Mouse (Mus musculus) kidney, adult 2 months (tissue): ENCODE results near the gene BC107364. TPM values are rescaled to one million over a fixed set of nuclear protein-coding genes. Genes with fewer than 3 reads are reported as not detected.
A peak's percentile ranks its signal among the peaks of the same experiment; 100 is the strongest.
"Not testable (repeated sequence)": the region's sequence is repeated elsewhere in the genome, so short reads cannot be mapped to it uniquely, and the experiment has no call there.

Source experiments
- DNase-seq: peaks from one replicate; pipeline ENCODE4 v3.0.0; 2021
- H3K27ac ChIP-seq: fragments of 200-500 bp; 2 replicates; pipeline ENCODE4 v1.5.1; 2012; ENCODE audit warnings: low read depth, low read length, control low read depth, inconsistent platforms; ENCODE audit not compliant: insufficient read depth
- H3K27me3 ChIP-seq: fragments of 200-500 bp; replicated peaks from 2 replicates; pipeline ENCODE4 v1.6.1; 2012; ENCODE audit warnings: mild to moderate bottlenecking, moderate library complexity, low read length, inconsistent platforms; ENCODE audit not compliant: control insufficient read depth, insufficient read depth
- H3K36me3 ChIP-seq: fragments of 200-500 bp; 2 replicates; pipeline ENCODE4 v1.6.1; 2012; ENCODE audit warnings: mild to moderate bottlenecking, moderate library complexity, low read length, inconsistent platforms; ENCODE audit not compliant: control insufficient read depth, insufficient read depth
- H3K4me1 ChIP-seq: fragments of 200-500 bp; 2 replicates; pipeline ENCODE4 v1.6.1; 2011; ENCODE audit warnings: low read length; ENCODE audit not compliant: control insufficient read depth, insufficient read depth
- H3K4me3 ChIP-seq: fragments of 200-500 bp; 2 replicates; pipeline ENCODE4 v1.5.1; 2011; ENCODE audit warnings: mild to moderate bottlenecking, low read depth, low read length, control low read depth; ENCODE audit not compliant: insufficient read depth
- CTCF ChIP-seq: fragments of 200-500 bp; conservative IDR thresholded peaks from 2 replicates; pipeline ENCODE4 v1.5.1; 2011; ENCODE audit warnings: low read depth, mild to moderate bottlenecking, control low read depth, low read length, moderate library complexity, mixed read lengths; ENCODE audit not compliant: insufficient read depth, insufficient read length
- POLR2A ChIP-seq: fragments of 200-500 bp; IDR thresholded peaks from one replicate; pipeline ENCODE4 v1.6.1; 2011; ENCODE audit warnings: low read depth, low read length, control low read depth
- WGBS: fragments of 180-500 bp; shearing (Covaris S2); methylation state at CpG from one replicate; pipeline ENCODE4 v1.1.7; 2018; 5-methylcytosine and 5-hydroxymethylcytosine counted together
- polyA plus RNA-seq: library from polyadenylated mRNA; depleted of rRNA; stranded (reverse); fragments of >200 nt; gene quantifications from 2 replicates; pipeline ENCODE4 v1.2.3, GENCODE M21; 2012

The BC107364 gene
- polyA plus RNA-seq, 1 experiment = 0.14 TPM

DNA sequence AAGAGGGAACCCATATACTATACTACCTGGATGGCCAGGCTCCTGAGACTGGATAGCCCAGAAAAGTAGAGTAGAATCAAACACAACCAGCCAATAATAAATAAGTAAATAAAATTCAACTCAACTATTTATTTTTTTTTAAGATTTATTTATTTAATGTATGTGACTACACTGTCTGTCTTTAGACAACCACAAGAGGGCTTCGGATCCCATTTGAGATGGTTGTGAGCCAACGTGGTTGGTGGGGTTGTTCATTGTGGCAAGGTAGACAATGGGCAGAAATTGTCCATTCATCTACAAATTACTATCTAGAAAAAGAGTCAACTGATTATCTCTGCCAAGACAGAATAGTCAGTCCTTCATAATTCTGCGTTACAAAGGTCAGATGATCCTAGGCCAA is 40.3 kb downstream of the BC107364 start:
- H3K36me3 ChIP-seq = no peaks in the 10 kb centered on the region
- DNase-seq = no peak

DNA sequence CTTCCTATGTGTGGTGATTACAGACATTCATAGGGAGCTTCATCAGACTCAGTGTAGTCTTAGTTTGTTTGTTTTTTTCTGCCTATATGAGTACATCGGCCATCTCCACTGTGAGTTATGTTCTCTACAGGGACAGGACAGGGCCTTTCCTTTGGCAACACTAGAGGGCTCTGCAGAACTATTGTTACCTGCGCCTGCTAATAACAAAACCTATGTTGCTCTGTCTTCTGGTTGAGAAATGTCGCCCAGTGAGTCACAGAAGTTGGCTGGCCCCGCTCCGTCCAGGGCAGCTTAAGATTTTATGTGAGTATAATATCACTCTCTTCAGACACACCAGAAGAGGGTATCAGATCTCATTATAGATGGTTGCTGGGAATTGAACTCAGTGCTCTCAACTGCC is 41.1 kb downstream of the BC107364 start:
- WGBS = 91% methylated on average over 5 of the region's 5 CpGs
- Histone ChIP-seq H3K27ac (no peak overlapping the region), H3K4me1 (no peaks in the 10 kb centered on the region), H3K36me3 (no peaks in the 10 kb centered on the region), H3K27me3 (peaks cover 3% of the 10 kb centered on the region; the same call in 1 of the 2 replicates), H3K4me3 (no peak overlapping the region)
- DNase-seq = no peak
- TF ChIP-seq POLR2A (no peak), CTCF (0 out of 2 replicates have a peak, but pooled peaks have one; percentile 10)

More for the DNA sequence above, 40.3 kb downstream of the BC107364 start:
- WGBS = 87% methylated on average over 3 of the region's 3 CpGs
- TF ChIP-seq POLR2A (no peak), CTCF (no peak)
- H3K4me1 ChIP-seq = no peaks in the 10 kb centered on the region
- peaks cover 3% of the 10 kb centered on the region; the same call in 1 of the 2 replicates for H3K27me3 ChIP-seq
- no peak overlapping the region for H3K27ac ChIP-seq
- no peak overlapping the region for H3K4me3 ChIP-seq

DNA sequence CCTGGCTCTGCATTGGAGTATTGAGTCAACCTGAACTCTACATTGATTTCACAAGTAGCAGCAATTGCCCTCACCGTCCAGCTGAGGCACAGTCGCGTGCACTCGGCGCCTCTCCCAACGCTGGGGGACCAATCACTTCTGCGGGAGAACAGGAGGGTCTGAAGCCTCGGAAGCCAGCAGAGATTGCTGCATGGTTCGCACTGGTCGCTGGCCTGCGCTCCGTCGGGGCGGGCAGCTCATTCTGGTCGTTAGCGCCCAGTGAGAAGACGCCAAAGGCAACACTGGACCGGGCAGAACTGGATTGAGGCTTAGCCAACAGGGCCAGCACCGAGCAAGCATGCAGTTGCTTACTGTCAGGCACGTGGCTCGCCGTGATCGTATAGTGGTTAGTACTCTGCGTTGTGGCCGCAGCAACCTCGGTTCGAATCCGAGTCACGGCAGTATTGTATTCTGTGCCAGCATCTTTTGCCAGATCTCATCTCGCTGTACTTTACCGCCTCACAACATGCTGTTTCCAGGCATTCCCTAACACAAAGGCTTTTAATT is 42.3 kb downstream of the BC107364 start:
- TF ChIP-seq CTCF (no peak), POLR2A (no peak)
- Histone ChIP-seq H3K4me1 (no peaks in the 10 kb centered on the region), H3K36me3 (no peaks in the 10 kb centered on the region), H3K27ac (no peak overlapping the region), H3K4me3 (no peak overlapping the region), H3K27me3 (peaks cover 2% of the 10 kb centered on the region; the same call in 1 of the 2 replicates)
- DNase-seq = no peak
- 8% methylated on average over 31 of the region's 31 CpGs for WGBS

DNA sequence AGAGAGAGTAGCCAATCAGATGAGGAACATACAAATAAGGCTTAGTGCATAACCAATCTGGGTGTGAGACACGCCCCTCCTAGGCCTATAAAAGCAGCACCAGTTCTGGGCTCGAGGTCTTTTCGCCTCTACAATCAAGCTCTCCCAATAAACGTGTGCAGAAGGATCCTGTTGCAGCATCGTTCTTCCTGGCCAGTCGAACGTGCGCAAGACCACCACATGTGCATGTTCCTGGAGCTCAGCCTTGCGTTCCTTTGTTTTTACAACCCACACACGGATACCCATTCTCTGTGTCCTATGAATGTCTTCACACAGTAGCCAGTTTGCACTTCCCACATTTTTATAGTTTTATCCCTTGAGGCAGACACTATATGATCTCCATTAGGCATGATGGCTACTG is 44.0 kb downstream of the BC107364 start:
- not testable (repeated sequence) for DNase-seq, H3K4me1 ChIP-seq, H3K27me3 ChIP-seq, H3K27ac ChIP-seq, H3K4me3 ChIP-seq, H3K36me3 ChIP-seq
- 89% methylated on average over 10 of the region's 10 CpGs for WGBS

DNA sequence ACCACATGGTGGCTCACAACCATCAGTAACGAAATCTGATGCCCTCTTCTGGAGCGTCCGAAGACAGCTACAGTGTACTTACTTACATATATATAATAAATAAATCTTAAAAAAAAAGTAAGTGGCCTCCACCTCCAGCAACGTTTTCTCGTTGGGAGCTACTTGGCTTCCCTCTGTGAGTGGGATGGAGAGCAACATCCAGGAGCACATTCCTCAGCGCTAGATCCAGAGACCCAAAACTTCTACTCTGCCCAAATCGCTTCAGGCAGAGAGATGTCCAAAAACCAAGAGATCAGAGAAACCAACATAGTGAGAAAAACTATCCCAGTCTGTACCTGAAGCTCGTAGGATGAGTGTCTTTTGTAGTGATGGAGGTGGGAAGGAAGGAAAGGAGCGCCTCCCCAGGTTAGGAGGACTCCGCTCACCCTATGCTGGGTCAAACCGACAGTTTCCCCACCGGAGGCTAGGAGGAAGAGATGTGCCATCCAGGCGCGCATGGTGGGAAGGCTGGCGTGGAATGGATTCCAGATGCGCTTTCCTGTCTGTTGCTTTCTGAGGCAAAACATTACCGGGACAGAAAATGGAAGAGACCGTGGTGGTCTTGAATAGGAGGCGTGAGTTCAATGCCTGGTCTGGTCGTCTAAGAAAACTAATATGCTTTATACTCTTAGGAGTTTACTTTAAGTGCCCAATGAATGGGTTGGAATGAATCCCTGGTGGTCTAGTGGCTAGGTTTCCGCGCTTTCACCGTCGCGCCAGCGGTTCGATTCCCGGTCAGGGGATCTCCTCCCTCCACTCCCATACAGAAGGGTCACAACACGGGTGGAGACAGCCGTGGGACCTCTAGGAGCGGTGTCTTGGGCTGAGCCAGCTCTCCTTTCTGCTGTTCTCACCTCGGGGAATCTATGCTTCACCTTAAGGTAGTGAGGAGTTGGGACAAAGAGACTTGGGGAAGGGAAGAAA is 46.3 kb downstream of the BC107364 start:
- 64% methylated on average over 32 of the region's 32 CpGs for WGBS
- peaks cover 7% of the 10 kb centered on the region for H3K27me3 ChIP-seq

DNA sequence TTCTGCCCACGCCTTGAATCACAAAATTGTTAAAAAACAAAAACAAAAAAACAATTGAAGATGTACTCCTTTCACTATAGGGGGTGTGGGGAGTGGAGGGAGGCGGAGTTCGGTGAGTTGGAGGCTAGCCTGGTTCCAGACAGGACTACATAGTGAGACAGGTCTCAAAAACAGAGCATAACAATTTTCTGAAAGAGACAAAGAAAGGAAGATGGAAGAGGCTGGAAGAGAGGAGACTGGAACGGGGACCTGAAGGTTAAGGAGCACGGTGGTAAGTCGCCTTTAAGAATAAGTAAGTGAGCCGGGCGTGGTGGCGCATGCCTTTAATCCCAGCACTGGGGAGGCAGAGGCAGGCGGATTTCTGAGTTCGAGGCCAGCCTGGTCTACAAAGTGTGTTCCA is 47.1 kb downstream of the BC107364 start:
- TF ChIP-seq POLR2A (no peak), CTCF (no peak)
- no peaks in the 10 kb centered on the region for H3K4me1 ChIP-seq
- WGBS = 29% methylated on average over 11 of the region's 11 CpGs
- H3K27me3 ChIP-seq = peaks cover 7% of the 10 kb centered on the region
- no peaks in the 10 kb centered on the region for H3K36me3 ChIP-seq
- H3K27ac ChIP-seq = no peak overlapping the region
- H3K4me3 ChIP-seq = no peak overlapping the region
- DNase-seq = no peak

More for the DNA sequence above, 46.3 kb downstream of the BC107364 start:
- TF ChIP-seq CTCF (no peak), POLR2A (no peak)
- Histone ChIP-seq H3K27ac (no peak overlapping the region), H3K36me3 (no peaks in the 10 kb centered on the region), H3K4me1 (no peaks in the 10 kb centered on the region), H3K4me3 (no peak overlapping the region)
- DNase-seq = no peak

DNA sequence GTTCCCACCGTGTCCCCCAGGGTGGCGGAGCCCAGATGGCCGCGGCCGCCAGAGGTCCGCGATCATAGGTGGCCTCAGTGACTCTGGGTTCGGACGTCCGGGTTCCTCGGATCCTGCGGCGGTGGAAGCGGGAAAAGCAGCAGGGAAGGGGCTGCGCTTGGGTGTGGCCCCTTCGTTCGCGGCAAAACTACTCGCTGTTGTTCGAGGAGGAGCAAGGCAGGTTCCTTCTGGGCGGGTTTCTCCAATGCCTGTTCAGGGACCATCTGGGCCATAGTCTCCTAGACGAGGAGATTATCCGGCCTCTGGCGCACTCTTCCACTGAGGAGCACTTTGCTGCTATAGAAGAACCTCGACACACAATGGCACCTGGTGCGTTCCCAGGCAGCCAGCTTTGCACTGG is 47.7 kb downstream of the BC107364 start:
- Histone ChIP-seq H3K36me3 (no peaks in the 10 kb centered on the region), H3K27me3 (peaks cover 7% of the 10 kb centered on the region), H3K4me3 (no peak overlapping the region), H3K27ac (no peak overlapping the region), H3K4me1 (no peaks in the 10 kb centered on the region)
- 5% methylated on average over 26 of the region's 26 CpGs for WGBS
- DNase-seq = no peak
- no peak for TF ChIP-seq POLR2A
- TF ChIP-seq CTCF = no peak
